Mouse (Mus musculus): ENCODE measurements at regions not wholly inside any gene's neighbourhood (a gene's known extent, or its start where the extent isn't known, plus 50 kb on each side); places are given as distances from the start of the nearest gene placed in this dataset.

- TF ChIP-seq MAFK (IDR thresholded peaks at IDR 0.05; ENCODE audit: insufficient replicate concordance, low read length): no peak
- TF ChIP-seq POLR2A (IDR thresholded peaks at IDR 0.05; ENCODE audit: low read depth, low read length): no peak
- TF ChIP-seq EP300 (IDR thresholded peaks at IDR 0.05; ENCODE audit: low read length): no peak
Measured at GRCm38 (mm10) chr9:116241290-116241689, 66.1 kb upstream of the Tgfbr2 start.
